Mouse (Mus musculus): ENCODE results near the gene Traf4. TPM values are rescaled to one million over a fixed set of nuclear protein-coding genes. Genes with fewer than 3 reads are reported as not detected.
A peak's percentile ranks its signal among the peaks of the same experiment; 100 is the strongest.

Gene Traf4
- polyA plus RNA-seq, 1 experiment from 2014 or later = 79.7 TPM

DNA sequence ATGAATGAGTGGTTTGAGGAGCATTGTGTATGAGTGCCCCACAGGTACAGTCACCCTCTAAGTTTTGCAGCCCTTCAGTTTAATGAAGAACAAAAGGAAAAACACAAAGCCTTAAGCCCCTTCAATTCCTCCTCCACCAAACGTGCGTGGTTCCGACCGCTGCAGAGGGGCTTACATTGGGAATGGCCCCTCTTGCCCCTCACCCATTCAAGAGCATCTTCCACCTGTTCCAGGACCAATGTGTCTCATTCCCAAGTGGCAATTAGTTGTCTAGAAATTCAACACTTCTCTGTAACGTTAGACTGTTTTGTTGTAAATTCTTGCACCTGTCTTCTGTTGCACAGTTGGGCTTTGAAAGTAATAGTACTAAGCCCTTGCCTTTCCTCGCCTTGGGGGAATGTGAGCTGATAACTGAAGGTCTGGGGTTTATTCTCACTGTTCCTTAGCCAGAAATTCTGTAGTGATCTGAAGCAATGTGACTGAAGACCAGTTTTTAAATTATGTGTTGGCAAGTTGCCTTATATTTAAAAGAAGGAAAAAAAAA lies 9.2 kb downstream of the Traf4 start:
- H3K27ac ChIP-seq (ENCODE audit: low read depth, low read length) = no peak overlapping the region
- no peaks in the 10 kb centered on the region for H3K4me1 ChIP-seq (ENCODE audit: control insufficient read depth, insufficient read depth, low read length)
- no peak overlapping the region for H3K4me3 ChIP-seq (ENCODE audit: low read depth, low read length)
- H3K9me3 ChIP-seq (ENCODE audit: control insufficient read depth, low read length) = no peaks in the 10 kb centered on the region
- no peaks in the 10 kb centered on the region for H3K27me3 ChIP-seq (ENCODE audit: control insufficient read depth, insufficient read depth, low read length)
- DNase-seq (ENCODE audit: low spot score, missing footprints) = no peak
- H3K36me3 ChIP-seq (ENCODE audit: control insufficient read depth, insufficient read depth, low read length) = peaks cover 30% of the 10 kb centered on the region
- H3K9ac ChIP-seq (ENCODE audit: low read length) = no peak overlapping the region
- no peak overlapping the region for H3K4me2 ChIP-seq
- ATAC-seq (ENCODE audit: low FRiP score) = no peak
- WGBS = 76% methylated on average over 6 of the region's 6 CpGs

DNA sequence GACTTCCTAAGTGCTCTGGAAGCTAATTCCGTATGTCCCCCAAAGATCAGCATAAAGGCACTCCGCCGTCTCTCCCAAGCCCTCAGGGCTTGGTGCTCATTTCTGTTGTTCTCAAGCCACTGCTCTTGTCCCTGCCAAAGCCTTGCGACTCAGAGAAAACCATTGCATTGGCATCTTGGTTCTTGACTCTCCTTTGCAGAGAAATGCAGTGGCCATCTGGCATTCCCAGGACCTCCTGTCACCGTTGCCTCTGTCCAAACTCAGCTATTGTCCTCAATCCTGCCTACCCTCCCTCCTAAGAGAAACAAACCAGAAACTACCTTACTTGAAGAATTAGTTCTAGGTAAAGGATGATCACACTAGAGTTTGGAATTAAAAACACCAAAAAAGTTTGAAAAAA lies 9.7 kb downstream of the Traf4 start:
- Histone ChIP-seq H3K36me3 (ENCODE audit: control insufficient read depth, insufficient read depth, low read length) (peaks cover 26% of the 10 kb centered on the region), H3K9ac (ENCODE audit: low read length) (no peak overlapping the region), H3K4me2 (no peak overlapping the region), H3K4me3 (ENCODE audit: low read depth, low read length) (no peak overlapping the region), H3K9me3 (ENCODE audit: control insufficient read depth, low read length) (no peaks in the 10 kb centered on the region), H3K27me3 (ENCODE audit: control insufficient read depth, insufficient read depth, low read length) (no peaks in the 10 kb centered on the region), H3K4me1 (ENCODE audit: control insufficient read depth, insufficient read depth, low read length) (no peaks in the 10 kb centered on the region), H3K27ac (ENCODE audit: low read depth, low read length) (no peak overlapping the region)
- no peak for ATAC-seq (ENCODE audit: low FRiP score)
- no peak for DNase-seq (ENCODE audit: low spot score, missing footprints)
- 87% methylated on average over 5 of the region's 5 CpGs for WGBS

DNA sequence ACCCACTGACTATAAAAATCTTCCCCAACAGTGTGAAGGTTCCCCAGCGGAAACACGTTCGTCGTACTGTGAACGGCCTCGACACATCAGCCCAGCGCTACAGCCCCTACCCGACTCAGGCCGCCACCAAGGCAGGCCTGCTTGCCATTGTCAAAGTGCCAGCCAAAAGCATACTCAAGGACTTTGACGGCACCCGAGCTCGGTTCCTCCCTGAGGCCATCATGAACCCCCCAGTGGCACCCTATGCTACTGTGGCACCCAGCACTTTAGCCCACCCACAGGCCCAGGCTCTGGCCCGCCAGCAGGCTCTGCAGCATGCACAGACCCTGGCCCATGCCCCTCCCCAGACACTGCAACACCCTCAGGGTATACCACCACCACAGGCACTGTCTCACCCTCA lies 11.6 kb downstream of the Traf4 start:
- H3K4me1 ChIP-seq (ENCODE audit: control insufficient read depth, insufficient read depth, low read length) = no peaks in the 10 kb centered on the region
- no peaks in the 10 kb centered on the region for H3K9me3 ChIP-seq (ENCODE audit: control insufficient read depth, low read length)
- 0 out of 2 replicates have a peak, but pooled peaks have one; percentile 22 for ATAC-seq (ENCODE audit: low FRiP score)
- DNase-seq (ENCODE audit: low spot score, missing footprints) = no peak
- no peak overlapping the region for H3K4me2 ChIP-seq
- H3K4me3 ChIP-seq (ENCODE audit: low read depth, low read length) = no peak overlapping the region
- no peak overlapping the region for H3K9ac ChIP-seq (ENCODE audit: low read length)
- H3K36me3 ChIP-seq (ENCODE audit: control insufficient read depth, insufficient read depth, low read length) = peaks cover 22% of the 10 kb centered on the region; the same call in 1 of the 2 replicates
- 92% methylated on average over 13 of the region's 13 CpGs for WGBS
- no peak overlapping the region for H3K27ac ChIP-seq (ENCODE audit: low read depth, low read length)
- H3K27me3 ChIP-seq (ENCODE audit: control insufficient read depth, insufficient read depth, low read length) = no peaks in the 10 kb centered on the region

DNA sequence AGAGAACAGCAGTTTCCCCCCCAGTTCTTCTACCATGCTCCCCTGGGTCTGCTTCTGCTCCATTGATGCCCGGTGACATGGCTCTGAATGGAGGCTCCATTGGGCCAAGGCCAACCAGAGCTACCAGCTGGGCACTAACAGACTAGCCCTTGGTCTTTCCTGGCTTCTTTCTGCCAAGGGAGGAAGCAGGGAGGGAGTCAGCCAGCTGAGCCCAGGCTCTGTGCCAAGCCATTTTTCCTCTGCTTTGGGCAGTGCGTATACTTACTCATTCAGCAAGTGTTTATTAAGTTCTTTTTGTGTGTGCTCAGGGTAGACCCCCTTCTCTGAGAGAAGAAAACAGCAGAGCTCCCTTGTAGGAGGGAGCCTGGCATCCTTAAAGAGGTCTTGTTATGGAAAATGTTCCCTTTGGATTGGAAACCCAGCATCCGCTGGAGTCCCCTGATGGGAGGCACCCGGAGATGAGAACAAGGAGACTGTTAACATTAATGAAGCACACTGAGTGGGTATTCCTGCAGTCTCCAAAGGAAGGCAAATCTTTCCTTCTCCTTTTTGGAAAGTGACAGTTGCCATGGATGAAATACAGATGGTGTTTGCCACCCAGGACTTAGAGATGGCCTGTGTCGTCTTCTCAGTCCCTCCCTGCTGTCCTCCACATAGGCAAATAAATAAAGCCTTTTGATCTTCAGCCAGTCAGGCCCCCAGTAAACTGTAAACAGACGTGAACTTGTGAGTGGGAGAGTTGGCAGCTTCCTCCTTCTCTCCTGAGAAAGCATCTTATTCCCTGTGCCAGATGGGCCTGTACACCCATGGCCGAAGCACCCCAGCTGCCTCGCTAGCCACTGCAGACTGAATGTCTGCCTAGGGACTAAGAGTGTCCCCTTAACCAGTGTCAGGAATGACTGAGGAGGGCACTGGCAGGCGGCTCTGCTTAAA lies 12.8 kb downstream of the Traf4 start:
- 79% methylated on average over 9 of the region's 9 CpGs for WGBS
- no peaks in the 10 kb centered on the region for H3K27me3 ChIP-seq (ENCODE audit: control insufficient read depth, insufficient read depth, low read length)
- H3K9me3 ChIP-seq (ENCODE audit: control insufficient read depth, low read length) = no peaks in the 10 kb centered on the region
- H3K4me2 ChIP-seq = no peak overlapping the region
- H3K27ac ChIP-seq (ENCODE audit: low read depth, low read length) = no peak overlapping the region
- no peak for ATAC-seq (ENCODE audit: low FRiP score)
- peaks cover 12% of the 10 kb centered on the region; the same call in 1 of the 2 replicates for H3K36me3 ChIP-seq (ENCODE audit: control insufficient read depth, insufficient read depth, low read length)
- no peak for DNase-seq (ENCODE audit: low spot score, missing footprints)
- no peak overlapping the region for H3K9ac ChIP-seq (ENCODE audit: low read length)
- H3K4me3 ChIP-seq (ENCODE audit: low read depth, low read length) = no peak overlapping the region
- H3K4me1 ChIP-seq (ENCODE audit: control insufficient read depth, insufficient read depth, low read length) = no peaks in the 10 kb centered on the region

DNA sequence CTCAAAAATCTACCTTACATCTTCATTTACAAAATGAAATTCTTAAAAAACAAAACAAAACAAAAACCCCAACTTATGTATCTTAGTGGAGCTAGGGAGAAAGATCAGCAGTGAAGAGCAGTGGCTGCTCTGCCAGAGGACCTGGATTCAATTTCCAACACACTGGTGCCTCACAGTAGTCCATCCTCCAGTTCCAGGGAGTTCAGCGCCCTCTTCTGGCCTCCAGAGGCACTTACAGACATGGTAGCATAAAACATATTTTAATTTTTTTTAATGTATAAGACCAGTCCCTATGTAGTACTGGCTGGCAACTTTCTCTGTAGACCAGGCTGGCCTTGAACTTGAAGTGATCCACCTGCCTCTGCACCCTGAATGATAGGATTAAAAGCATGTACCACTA lies 14.2 kb downstream of the Traf4 start:
- H3K4me2 ChIP-seq = no peak overlapping the region
- H3K27ac ChIP-seq (ENCODE audit: low read depth, low read length) = no peak overlapping the region
- H3K27me3 ChIP-seq (ENCODE audit: control insufficient read depth, insufficient read depth, low read length) = no peaks in the 10 kb centered on the region
- WGBS = 41% methylated on average over 1 of the region's 1 CpGs
- H3K4me3 ChIP-seq (ENCODE audit: low read depth, low read length) = no peak overlapping the region
- ATAC-seq (ENCODE audit: low FRiP score) (no peak), DNase-seq (ENCODE audit: low spot score, missing footprints) (no peak)
- no peaks in the 10 kb centered on the region for H3K4me1 ChIP-seq (ENCODE audit: control insufficient read depth, insufficient read depth, low read length)
- no peaks in the 10 kb centered on the region for H3K9me3 ChIP-seq (ENCODE audit: control insufficient read depth, low read length)
- H3K36me3 ChIP-seq (ENCODE audit: control insufficient read depth, insufficient read depth, low read length) = peaks cover 14% of the 10 kb centered on the region
- H3K9ac ChIP-seq (ENCODE audit: low read length) = no peak overlapping the region

DNA sequence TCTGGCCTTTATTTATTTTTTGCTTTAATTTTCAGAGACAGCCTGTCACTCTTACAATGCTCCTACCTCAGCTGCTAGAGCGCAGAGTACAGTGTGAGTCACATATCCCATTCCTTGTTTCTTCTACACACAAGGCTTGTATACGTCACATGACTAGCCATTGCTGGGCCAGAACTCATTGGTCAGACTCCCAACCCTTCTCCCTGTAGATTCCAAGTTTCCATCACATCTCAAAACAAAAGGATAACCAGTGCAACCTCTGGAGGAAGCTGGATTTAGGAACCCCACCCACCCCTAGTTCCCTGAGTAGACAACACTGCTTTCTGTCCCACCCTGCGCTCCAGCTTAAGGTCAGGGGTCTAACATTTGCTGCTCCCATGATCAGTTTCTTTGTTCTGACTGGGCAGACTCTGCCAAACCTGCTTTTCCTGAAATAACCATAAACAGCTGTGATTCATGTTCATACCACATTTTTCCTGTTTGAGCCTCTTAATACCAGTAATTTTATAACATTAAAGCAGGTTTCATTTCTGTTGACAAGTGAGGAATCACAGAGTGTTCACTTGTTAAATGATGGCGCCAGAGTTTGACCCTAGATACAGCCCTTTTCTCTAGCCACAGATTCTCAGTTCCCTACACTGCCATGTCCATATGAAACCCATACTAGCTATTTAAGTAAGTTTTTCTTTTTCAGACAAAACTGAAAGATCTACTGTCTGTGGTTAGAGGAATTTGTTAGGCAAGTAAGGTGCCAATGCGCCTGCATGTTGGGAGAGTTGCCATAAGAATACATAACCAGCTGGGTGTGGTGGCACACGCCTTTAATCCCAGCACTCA lies 18.5 kb downstream of the Traf4 start:
- no peak overlapping the region for H3K9ac ChIP-seq (ENCODE audit: low read length)
- ATAC-seq (ENCODE audit: low FRiP score) = no peak
- 94% methylated on average over 6 of the region's 6 CpGs for WGBS
- H3K27me3 ChIP-seq (ENCODE audit: control insufficient read depth, insufficient read depth, low read length) = no peaks in the 10 kb centered on the region
- no peak overlapping the region for H3K4me3 ChIP-seq (ENCODE audit: low read depth, low read length)
- no peaks in the 10 kb centered on the region for H3K4me1 ChIP-seq (ENCODE audit: control insufficient read depth, insufficient read depth, low read length)
- no peak for DNase-seq (ENCODE audit: low spot score, missing footprints)
- H3K4me2 ChIP-seq = no peak overlapping the region
- no peak overlapping the region for H3K27ac ChIP-seq (ENCODE audit: low read depth, low read length)
- H3K36me3 ChIP-seq (ENCODE audit: control insufficient read depth, insufficient read depth, low read length) = peaks cover 7% of the 10 kb centered on the region
- H3K9me3 ChIP-seq (ENCODE audit: control insufficient read depth, low read length) = no peaks in the 10 kb centered on the region

DNA sequence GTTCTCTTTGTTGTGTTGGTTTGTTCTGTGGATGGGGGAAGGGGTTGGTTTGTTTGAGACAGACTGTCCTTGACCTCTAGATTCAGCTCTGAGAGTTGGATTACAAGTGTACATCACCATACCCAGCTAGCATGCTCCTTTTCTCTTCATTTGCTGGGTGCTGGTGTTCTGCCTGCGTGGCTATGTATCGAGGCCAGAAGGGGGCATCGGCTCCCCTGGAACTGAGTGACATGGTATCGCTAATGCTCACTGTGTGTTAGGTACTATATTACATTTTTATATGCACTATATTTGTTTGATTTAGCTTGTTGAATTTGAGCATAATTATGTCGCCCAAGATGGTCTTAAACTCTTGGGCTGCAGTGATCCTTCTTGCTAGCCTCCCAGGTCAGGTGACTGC lies 19.2 kb downstream of the Traf4 start:
- H3K9ac ChIP-seq (ENCODE audit: low read length) = no peak overlapping the region
- no peak for DNase-seq (ENCODE audit: low spot score, missing footprints)
- H3K9me3 ChIP-seq (ENCODE audit: control insufficient read depth, low read length) = no peaks in the 10 kb centered on the region
- no peak overlapping the region for H3K27ac ChIP-seq (ENCODE audit: low read depth, low read length)
- H3K27me3 ChIP-seq (ENCODE audit: control insufficient read depth, insufficient read depth, low read length) = no peaks in the 10 kb centered on the region
- no peak for ATAC-seq (ENCODE audit: low FRiP score)
- H3K36me3 ChIP-seq (ENCODE audit: control insufficient read depth, insufficient read depth, low read length) = peaks cover 7% of the 10 kb centered on the region
- H3K4me3 ChIP-seq (ENCODE audit: low read depth, low read length) = no peak overlapping the region
- H3K4me2 ChIP-seq = no peak overlapping the region
- H3K4me1 ChIP-seq (ENCODE audit: control insufficient read depth, insufficient read depth, low read length) = no peaks in the 10 kb centered on the region
- WGBS = 87% methylated on average over 5 of the region's 5 CpGs

DNA sequence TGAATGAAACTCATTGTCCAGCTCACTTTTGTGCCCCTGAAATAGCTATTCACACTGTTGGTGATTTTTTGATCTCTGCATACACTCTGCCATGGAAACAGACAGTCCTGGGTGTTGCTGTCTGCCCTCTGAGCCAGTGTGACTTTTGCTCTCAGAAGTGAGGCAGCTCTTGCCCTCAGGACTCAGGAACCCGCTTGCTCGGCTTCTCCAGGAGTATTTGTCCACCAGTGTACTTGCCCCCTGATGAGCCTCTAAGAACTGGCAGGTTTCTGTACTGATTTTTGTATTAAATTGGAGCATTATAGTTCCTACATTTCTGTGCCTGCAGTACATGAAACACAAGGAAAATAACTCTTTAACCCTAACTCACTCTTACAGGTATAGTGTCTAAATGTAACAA lies 21.9 kb downstream of the Traf4 start:
- no peak for ATAC-seq (ENCODE audit: low FRiP score)
- H3K36me3 ChIP-seq (ENCODE audit: control insufficient read depth, insufficient read depth, low read length) = peaks cover 2% of the 10 kb centered on the region; the same call in 1 of the 2 replicates
- no peak for DNase-seq (ENCODE audit: low spot score, missing footprints)
- no peaks in the 10 kb centered on the region for H3K27me3 ChIP-seq (ENCODE audit: control insufficient read depth, insufficient read depth, low read length)
- H3K4me1 ChIP-seq (ENCODE audit: control insufficient read depth, insufficient read depth, low read length) = no peaks in the 10 kb centered on the region
- no peak overlapping the region for H3K4me3 ChIP-seq (ENCODE audit: low read depth, low read length)
- H3K27ac ChIP-seq (ENCODE audit: low read depth, low read length) = no peak overlapping the region
- H3K9ac ChIP-seq (ENCODE audit: low read length) = no peak overlapping the region
- H3K9me3 ChIP-seq (ENCODE audit: control insufficient read depth, low read length) = no peaks in the 10 kb centered on the region
- no peak overlapping the region for H3K4me2 ChIP-seq
- 87% methylated on average over 2 of the region's 2 CpGs for WGBS

DNA sequence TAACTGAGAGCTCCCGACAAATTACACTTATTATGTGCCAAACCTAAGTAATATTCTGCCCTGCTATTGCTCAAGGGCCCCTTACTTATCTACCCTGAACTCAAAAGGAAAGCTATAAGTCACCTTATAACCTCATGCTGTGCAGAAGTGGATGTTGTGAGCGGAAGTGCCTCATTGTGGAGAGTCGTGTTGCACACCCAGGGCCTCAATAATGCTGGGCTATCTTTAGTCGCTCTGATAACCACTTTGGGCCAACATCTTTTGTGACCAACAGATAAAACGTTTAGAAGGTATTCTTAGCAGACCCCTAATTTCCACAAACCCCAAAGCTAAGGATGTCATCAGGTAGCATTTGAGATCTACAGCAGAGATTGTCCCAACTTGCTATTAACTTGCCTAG lies 24.7 kb downstream of the Traf4 start:
- Histone ChIP-seq H3K9me3 (ENCODE audit: control insufficient read depth, low read length) (no peaks in the 10 kb centered on the region), H3K4me1 (ENCODE audit: control insufficient read depth, insufficient read depth, low read length) (no peaks in the 10 kb centered on the region), H3K4me3 (ENCODE audit: low read depth, low read length) (no peak overlapping the region), H3K4me2 (no peak overlapping the region), H3K27me3 (ENCODE audit: control insufficient read depth, insufficient read depth, low read length) (no peaks in the 10 kb centered on the region), H3K36me3 (ENCODE audit: control insufficient read depth, insufficient read depth, low read length) (no peaks in the 10 kb centered on the region), H3K27ac (ENCODE audit: low read depth, low read length) (no peak overlapping the region), H3K9ac (ENCODE audit: low read length) (no peak overlapping the region)
- WGBS = 87% methylated on average over 5 of the region's 5 CpGs
- DNase-seq (ENCODE audit: low spot score, missing footprints) = no peak
- ATAC-seq (ENCODE audit: low FRiP score) = no peak
